Mouse (Mus musculus) embryonic facial prominence, embryonic 10.5 days (tissue): ENCODE results near the gene Fgr. TPM values are rescaled to one million over a fixed set of nuclear protein-coding genes. Genes with fewer than 3 reads are reported as not detected.
A peak's percentile ranks its signal among the peaks of the same experiment; 100 is the strongest.

Source experiments
- DNase-seq: peaks from one replicate; pipeline ENCODE4 v3.0.0-alpha.2; 2017; ENCODE audit warnings: low spot score
- H3K27ac ChIP-seq: fragments of 300-500 bp; sonication (generic); replicated peaks from 2 replicates; pipeline ENCODE4 v1.5.1; 2016; ENCODE audit warnings: mild to moderate bottlenecking
- H3K27me3 ChIP-seq: fragments of 300-500 bp; sonication (generic); replicated peaks from 2 replicates; pipeline ENCODE4 v1.6.1; 2016; ENCODE audit warnings: low read depth, mild to moderate bottlenecking; ENCODE audit not compliant: poor library complexity, severe bottlenecking
- H3K36me3 ChIP-seq: fragments of 300-500 bp; sonication (generic); replicated peaks from 2 replicates; pipeline ENCODE4 v1.6.1; 2016; ENCODE audit warnings: mild to moderate bottlenecking, moderate library complexity
- H3K4me1 ChIP-seq: fragments of 300-500 bp; sonication (generic); 2 replicates; pipeline ENCODE4 v1.6.1; 2016
- H3K4me3 ChIP-seq: fragments of 300-500 bp; sonication (generic); 2 replicates; pipeline ENCODE4 v1.5.1; 2016; ENCODE audit warnings: mild to moderate bottlenecking, moderate library complexity
- H3K9me3 ChIP-seq: fragments of 300-500 bp; sonication (generic); 2 replicates; pipeline ENCODE4 v1.6.1; 2016; ENCODE audit warnings: mild to moderate bottlenecking
- WGBS: fragments of 180-500 bp; shearing (Covaris S2); methylation state at CpG from one replicate; pipeline ENCODE4 v1.1.7; 2016; 5-methylcytosine and 5-hydroxymethylcytosine counted together
- polyA plus RNA-seq: library from polyadenylated mRNA; unstranded; fragments of >200 nt; fragmentation: Nextera tagmentation; extraction: Ambion mirVana; gene quantifications from 2 replicates; pipeline ENCODE4 v1.2.1, GENCODE M21; 2016

Fgr gene
- polyA plus RNA-seq, 1 experiment from 2014 or later, result 0.21 TPM

DNA sequence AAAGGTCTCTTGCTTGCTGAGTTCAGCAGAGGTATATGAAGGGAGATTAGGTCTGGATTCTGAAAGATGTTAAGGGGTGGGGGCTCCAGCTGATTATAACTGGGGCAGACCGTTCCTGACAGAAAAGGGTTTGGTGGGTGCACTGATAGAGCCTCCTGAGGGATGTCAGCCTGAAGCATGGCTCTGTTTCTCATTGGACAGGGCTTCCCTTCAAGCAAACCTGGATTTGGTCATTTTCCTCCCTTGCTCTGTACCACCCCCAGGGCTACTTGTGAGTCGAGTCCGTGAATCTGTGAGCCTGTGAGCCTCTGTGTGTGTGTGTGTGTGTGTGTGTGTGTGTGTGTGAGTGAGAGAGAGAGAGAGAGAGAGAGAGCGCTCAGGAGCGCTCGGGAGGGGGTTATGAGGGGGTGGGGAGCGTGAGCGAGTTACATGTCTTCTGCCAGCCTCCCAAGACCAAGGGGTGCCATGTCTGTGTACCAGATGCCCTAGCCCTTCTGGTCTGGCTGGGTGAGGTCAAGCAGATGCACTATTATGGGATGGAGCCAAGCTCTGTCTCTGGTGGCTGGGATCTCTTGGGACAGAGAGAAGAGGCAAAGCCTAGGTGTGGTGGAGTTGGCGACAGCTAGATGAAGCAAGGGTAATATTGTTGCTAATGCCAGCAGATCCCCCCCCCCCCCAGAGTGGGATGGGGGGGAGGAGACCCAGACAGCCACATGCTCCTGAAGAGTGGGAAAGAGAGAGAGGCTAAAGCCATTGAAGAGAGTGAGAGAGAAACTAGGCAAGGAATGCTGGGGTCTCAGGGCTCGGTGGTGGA, 41.2 kb downstream of the Fgr start:
- 29% methylated on average over 10 of the region's 10 CpGs for WGBS
- peaks cover 10% of the 10 kb centered on the region for H3K27me3 ChIP-seq
- peak overlapping the region; percentile 99 for H3K4me3 ChIP-seq
- H3K27ac ChIP-seq, result peak overlapping the region; percentile 75; the same call in 1 of the 2 replicates
- no peaks in the 10 kb centered on the region for H3K9me3 ChIP-seq
- DNase-seq, result no peak
- peaks cover 20% of the 10 kb centered on the region; the same call in 1 of the 2 replicates for H3K36me3 ChIP-seq
- peaks cover 96% of the 10 kb centered on the region for H3K4me1 ChIP-seq

DNA sequence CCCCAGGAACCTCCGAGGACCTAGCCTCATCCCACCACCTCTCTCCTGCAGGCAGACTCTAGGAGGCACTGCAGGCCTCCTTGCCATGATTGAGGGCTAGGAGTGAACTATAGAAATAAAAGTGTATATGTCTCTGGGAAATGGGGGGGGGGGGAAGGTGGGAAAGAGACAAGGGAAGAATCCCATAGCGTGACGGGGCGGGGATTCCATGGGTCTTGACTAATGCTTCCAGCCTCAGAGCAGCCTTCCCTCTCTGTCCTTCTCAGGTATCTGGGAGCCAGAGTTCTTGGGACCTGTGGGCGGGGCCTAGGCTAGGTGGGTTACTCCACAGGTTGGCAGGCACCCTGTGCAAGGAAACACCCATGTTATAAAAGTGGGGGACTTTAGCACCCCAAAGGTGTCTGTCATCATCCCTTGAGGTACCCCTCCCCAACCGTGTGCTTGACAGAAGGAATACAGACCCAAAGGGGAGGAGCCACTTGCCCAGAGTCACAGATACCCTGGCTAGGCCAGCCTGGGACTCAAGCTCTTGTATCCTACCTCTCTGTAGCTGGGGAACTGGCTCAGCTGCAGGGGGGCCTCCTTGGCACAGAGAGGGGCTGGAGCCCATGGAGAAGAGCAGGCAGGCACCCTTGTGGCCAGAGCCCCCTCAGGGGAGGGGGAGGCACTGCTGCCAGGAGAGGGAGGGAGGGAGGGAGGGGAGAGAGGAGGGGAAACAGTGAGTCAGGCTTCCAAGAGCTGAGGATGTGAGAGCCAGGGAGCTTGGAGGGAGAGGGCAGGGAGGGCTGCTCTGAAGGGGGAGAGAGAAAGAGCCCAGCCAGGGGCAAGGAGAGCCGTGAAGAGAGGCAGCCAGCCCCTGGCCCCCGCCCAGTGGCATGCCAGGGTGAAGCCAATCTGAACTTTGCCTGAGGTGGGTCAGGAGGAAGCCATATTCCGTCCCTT, 42.1 kb downstream of the Fgr start:
- peaks cover 96% of the 10 kb centered on the region for H3K4me1 ChIP-seq
- no peaks in the 10 kb centered on the region for H3K9me3 ChIP-seq

DNA sequence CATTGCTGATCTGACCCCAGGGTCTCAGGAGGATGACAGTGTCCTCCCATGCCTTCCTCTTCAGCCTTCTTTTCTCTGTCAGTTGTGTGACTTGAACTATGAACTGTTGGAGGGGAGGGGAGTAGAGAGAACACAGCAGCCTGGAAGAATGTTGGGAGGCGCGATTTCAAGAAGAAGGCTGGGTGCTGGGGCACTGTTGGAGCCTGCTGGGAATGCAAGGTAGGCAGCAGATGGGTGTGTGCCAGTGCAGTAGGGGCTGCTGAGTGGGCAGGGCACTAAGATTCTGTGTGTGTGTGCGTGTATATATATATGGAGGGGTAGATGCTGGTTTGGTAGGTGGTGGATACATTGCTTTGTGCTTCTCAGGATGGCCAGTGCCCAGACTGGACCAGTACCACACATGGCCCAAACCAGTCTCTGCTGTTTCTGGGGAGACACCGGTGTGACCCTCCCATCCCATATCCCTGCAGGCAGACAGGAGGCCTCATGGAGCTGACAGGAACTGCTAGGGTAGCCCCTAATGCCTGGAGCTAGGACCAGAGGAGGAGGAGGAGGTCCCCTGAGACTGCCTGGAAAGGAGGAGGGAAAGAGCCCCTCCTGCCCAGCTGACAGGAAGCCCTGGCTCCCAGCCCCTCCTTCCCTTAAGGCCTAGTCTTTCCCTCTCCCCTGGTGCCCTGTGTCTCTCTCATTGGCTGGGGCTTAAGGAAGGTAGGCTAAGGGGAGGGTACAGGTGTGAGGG, 43.0 kb downstream of the Fgr start:
- Histone ChIP-seq H3K27me3 (no peaks in the 10 kb centered on the region), H3K27ac (peak overlapping the region; percentile 75), H3K9me3 (no peaks in the 10 kb centered on the region), H3K4me3 (peak overlapping the region; percentile 99), H3K4me1 (peaks cover 97% of the 10 kb centered on the region), H3K36me3 (peaks cover 20% of the 10 kb centered on the region; the same call in 1 of the 2 replicates)
- DNase-seq, result no peak
- 38% methylated on average over 4 of the region's 4 CpGs for WGBS

More for the DNA sequence above, 42.1 kb downstream of the Fgr start:
- peaks cover 20% of the 10 kb centered on the region; the same call in 1 of the 2 replicates for H3K36me3 ChIP-seq
- peak overlapping the region; percentile 99 for H3K4me3 ChIP-seq
- 24% methylated on average over 9 of the region's 9 CpGs for WGBS
- peak overlapping the region; percentile 75 for H3K27ac ChIP-seq
- H3K27me3 ChIP-seq, result 0 out of 2 replicates have a peak, but pooled peaks cover 1% of the 10 kb centered on the region
- DNase-seq, result no peak

DNA sequence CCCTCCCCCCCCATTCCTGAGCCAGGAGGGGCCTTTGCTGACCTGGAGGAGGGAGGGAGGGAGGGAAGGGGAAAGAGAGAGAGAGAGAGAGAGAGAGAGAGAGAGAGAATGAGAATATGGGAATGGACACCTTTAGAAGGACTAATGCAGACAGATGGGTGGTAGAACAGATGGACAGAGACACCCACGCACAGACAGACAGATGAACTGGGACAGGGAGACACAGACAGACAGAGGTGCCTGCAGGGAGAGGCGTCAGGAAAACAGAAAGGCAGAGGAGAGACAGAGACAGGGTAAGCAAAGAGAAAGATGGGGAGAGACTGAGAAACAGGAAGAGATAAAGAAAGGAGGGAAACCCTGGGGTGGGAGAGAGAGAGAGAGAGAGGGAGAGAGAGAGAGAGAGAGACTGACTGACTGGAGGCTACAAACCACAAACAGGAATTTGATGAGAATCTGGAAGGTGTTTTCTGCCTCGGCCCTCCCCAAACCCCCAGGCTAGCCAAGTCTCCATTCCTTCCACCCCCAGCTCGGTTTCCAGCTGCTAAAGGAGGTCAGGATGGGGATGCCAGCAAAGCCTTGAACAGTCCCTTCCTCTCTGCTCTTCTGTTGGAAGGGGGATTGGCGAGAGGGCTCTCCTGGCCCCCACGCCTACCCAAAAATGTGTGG, 43.8 kb downstream of the Fgr start:
- H3K27me3 ChIP-seq, result no peaks in the 10 kb centered on the region
- peaks cover 98% of the 10 kb centered on the region for H3K4me1 ChIP-seq
- peak overlapping the region; percentile 75 for H3K27ac ChIP-seq

DNA sequence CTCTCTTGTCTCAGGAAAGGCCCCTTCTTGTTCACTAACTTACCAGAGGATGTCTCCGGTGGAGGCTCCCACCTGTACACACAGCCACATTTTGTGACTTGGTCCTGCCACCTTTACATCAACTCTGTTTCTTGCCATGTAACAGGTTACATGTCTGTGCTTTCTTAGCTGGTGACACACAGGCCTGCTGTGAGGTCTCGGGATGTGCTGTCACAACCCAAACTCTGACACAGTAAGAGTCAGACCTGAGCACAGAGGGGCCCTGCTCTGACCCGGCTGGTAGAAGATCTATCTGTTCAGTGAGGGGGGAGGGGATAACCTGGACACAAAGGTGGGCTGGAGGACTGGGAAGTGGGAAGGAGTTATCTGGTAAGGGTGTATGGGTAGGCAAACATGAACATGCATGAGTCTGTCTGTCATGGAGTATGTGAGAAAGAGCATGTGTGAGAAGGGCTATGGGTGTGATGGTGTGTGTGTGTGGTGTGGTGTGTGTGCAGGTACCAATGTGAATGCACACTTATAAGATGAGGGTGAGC, 44.4 kb downstream of the Fgr start:
- 0 out of 2 replicates have a peak overlapping the region, but pooled peaks have one; percentile 40 for H3K27ac ChIP-seq
- DNase-seq, result no peak
- H3K9me3 ChIP-seq, result no peaks in the 10 kb centered on the region
- peaks cover 25% of the 10 kb centered on the region for H3K36me3 ChIP-seq
- H3K27me3 ChIP-seq, result no peaks in the 10 kb centered on the region
- no peak overlapping the region for H3K4me3 ChIP-seq
- WGBS, result 68% methylated on average over 3 of the region's 3 CpGs
- H3K4me1 ChIP-seq, result peaks cover 98% of the 10 kb centered on the region

More for the DNA sequence above, 43.8 kb downstream of the Fgr start:
- DNase-seq, result no peak
- WGBS, result 45% methylated on average over 6 of the region's 6 CpGs
- H3K9me3 ChIP-seq, result no peaks in the 10 kb centered on the region
- peak overlapping the region; percentile 99; the same call in 1 of the 2 replicates for H3K4me3 ChIP-seq
- peaks cover 20% of the 10 kb centered on the region for H3K36me3 ChIP-seq

DNA sequence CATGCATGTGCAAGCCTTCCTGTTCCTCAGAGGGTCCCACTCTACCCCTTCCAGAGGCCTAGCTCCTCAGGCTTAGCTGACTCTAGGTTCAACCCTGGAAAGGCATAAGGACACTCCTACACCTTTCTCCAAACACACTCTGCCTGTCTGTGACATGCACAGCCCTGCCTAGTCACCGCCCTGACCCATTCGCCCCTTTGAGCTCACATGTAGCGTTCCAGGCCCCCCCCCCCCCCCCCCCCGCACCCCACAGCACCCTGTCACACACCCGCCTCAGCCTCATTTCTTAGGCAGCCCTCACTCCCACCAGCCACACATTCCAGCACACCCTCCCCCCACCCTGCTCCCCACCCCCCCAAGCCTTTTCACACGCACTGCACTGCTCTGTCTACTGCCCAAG, 46.8 kb downstream of the Fgr start:
- WGBS, result 22% methylated on average over 5 of the region's 6 CpGs
- Histone ChIP-seq H3K36me3 (peaks cover 36% of the 10 kb centered on the region), H3K4me3 (peak overlapping the region; percentile 44), H3K27ac (peak overlapping the region; percentile 70), H3K27me3 (no peaks in the 10 kb centered on the region), H3K4me1 (peaks cover 98% of the 10 kb centered on the region), H3K9me3 (no peaks in the 10 kb centered on the region)
- no peak for DNase-seq

DNA sequence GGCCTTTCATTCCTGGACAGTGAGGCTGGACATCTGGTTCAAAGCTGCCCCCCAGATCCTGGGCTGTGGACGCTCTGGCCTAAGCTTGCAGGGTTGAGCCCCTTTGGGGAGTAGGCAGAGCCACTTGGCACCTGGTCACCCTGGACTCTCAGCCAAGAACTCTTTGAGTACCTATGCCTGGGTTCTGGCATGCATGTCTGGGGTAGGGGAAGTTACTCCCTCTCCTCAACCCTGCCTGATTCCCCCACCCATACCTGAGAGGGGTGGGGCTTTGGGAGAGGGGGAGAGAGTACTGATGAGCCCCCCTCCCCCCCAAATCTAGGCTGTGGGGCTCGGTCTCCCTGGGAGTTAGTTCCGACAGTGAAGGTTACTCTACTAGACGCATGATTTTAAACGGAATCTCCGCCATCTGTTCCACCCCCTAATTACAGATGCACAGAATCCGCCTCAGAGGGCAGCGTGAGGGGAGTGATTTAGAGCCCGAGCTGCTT, 47.3 kb downstream of the Fgr start:
- peaks cover 98% of the 10 kb centered on the region for H3K4me1 ChIP-seq
- DNase-seq, result peak; percentile 49
- H3K27ac ChIP-seq, result peak overlapping the region; percentile 70
- 9% methylated on average over 9 of the region's 9 CpGs for WGBS
- no peaks in the 10 kb centered on the region for H3K9me3 ChIP-seq
- peaks cover 41% of the 10 kb centered on the region for H3K36me3 ChIP-seq
- peak overlapping the region; percentile 44 for H3K4me3 ChIP-seq
- H3K27me3 ChIP-seq, result no peaks in the 10 kb centered on the region

DNA sequence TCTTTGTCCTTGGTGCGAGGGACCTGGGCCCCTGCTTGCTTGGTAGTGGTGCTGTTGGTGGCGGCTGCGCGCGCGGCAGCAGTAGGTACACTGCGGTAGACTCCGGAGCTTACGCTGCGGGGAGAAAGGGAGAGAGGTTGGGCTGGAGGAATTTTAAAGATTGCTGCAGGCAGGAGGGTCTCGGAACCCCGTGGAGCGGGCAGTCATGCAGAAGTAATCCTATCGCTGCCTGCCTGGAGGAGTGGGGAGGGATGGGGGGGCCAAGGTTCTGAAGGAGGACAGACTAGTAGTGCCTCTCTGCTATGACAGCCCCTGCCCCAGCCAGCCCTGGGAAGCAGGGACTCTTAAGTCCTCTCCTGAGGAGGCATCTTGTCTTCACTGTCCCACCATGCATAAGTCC, 48.3 kb downstream of the Fgr start:
- DNase-seq, result peak; percentile 52
- Histone ChIP-seq H3K36me3 (peaks cover 47% of the 10 kb centered on the region), H3K4me1 (peaks cover 98% of the 10 kb centered on the region), H3K9me3 (no peaks in the 10 kb centered on the region), H3K27me3 (no peaks in the 10 kb centered on the region), H3K4me3 (peak overlapping the region; percentile 44), H3K27ac (peak overlapping the region; percentile 70)
- WGBS, result 15% methylated on average over 14 of the region's 14 CpGs

DNA sequence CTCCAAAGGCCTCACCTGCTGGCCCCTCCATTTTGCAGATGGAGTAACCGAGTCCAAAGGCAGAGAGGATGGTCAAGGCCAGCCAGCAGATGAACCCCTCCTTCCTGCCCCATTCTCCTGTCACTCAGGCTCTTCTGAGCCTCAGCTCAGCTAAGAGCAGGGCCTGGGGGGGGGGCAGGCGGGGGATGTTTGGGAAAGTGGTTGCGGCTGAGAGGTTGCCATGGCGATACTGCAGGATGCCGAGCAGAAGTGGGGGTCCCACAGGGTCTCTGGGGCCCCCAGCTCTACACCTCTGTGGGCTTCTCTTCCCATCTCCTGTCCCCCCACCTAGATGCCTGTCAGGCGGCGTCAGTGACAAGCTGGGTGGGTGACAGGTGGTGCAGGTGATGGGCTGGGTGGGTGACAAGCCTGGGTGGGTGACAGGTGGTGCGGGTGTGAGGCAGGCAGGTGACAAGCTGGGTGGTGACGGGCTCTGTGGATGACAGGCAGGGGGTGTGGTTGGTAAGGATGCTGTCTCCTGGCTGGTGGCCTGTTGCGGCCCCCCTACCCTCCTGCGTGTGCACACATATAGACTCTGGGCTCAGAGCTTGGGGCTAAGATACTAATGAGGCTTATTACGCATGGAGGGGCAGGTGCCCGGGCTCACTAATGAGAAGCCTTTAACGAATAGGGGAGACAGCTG, 49.2 kb downstream of the Fgr start:
- 64% methylated on average over 14 of the region's 14 CpGs for WGBS
- Histone ChIP-seq H3K36me3 (peaks cover 51% of the 10 kb centered on the region), H3K4me3 (peak overlapping the region; percentile 44), H3K9me3 (no peaks in the 10 kb centered on the region), H3K27ac (peak overlapping the region; percentile 70), H3K27me3 (no peaks in the 10 kb centered on the region), H3K4me1 (peaks cover 97% of the 10 kb centered on the region)
- no peak for DNase-seq

DNA sequence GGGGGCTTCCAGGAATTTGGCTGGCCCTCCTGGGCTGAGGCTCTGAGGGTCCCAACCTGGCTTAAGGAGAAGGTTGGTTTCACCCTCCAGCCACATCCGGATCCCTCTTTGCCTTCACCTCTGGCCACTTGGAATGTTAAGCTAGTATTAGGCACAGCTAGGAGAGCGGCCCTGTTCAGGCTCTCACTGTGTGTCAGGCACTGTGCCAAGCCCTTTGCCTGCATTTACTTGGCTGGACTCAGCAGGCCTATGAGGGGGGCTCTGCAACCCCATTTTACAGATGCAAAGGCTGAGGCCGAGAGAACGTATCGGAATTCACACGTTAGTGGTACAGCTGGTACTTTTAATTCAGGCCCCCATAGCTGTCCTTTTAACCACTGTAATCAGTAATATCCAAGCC, 49.7 kb downstream of the Fgr start:
- H3K4me1 ChIP-seq, result peaks cover 97% of the 10 kb centered on the region
- H3K9me3 ChIP-seq, result no peaks in the 10 kb centered on the region
- DNase-seq, result no peak
- WGBS, result 87% methylated on average over 6 of the region's 6 CpGs
- no peaks in the 10 kb centered on the region for H3K27me3 ChIP-seq
- H3K36me3 ChIP-seq, result peaks cover 47% of the 10 kb centered on the region
- no peak overlapping the region for H3K4me3 ChIP-seq
- H3K27ac ChIP-seq, result 0 out of 2 replicates have a peak overlapping the region, but pooled peaks have one; percentile 5

DNA sequence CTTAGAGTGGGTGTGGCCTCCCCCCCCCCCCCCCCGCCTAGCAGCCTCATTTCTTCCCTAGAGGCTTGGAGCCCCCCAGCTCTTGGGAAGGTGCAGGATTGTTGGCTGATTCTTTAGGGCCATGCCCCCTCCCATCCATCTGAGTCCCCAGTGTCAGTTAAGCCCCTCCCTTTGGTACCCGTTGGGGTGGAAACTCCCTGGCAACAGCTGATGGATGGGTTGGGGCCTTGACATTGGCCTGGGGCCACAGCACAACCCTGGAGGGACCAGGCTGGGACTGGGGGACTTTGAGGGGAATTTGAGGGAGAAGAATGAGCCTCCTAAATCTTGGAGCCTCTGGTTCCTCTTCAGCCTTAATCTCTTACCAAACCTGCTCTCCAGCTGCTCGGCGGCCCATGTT, 50.5 kb downstream of the Fgr start:
- no peaks in the 10 kb centered on the region for H3K27me3 ChIP-seq
- H3K36me3 ChIP-seq, result peaks cover 47% of the 10 kb centered on the region
- peak; percentile 45 for DNase-seq
- no peaks in the 10 kb centered on the region for H3K9me3 ChIP-seq
- H3K27ac ChIP-seq, result peak overlapping the region; percentile 79
- peak overlapping the region; percentile 21 for H3K4me3 ChIP-seq
- 36% methylated on average over 4 of the region's 4 CpGs for WGBS
- peaks cover 99% of the 10 kb centered on the region for H3K4me1 ChIP-seq
